Mouse (Mus musculus) MEL (cell line): ENCODE measurements around the gene Zfand2a. TPM values are rescaled to one million over a fixed set of nuclear protein-coding genes. Genes with fewer than 3 reads are reported as not detected.

Experiments
- DNase-seq: peaks from one replicate; pipeline ENCODE4 v3.0.0; 2011; ENCODE audit warnings: low read depth, low spot score
- H3K27ac ChIP-seq: 2 replicates; pipeline ENCODE4 v1.5.1; 2012; ENCODE audit warnings: low read depth, mild to moderate bottlenecking, control low read depth, low read length, moderate library complexity; ENCODE audit not compliant: control insufficient read depth
- H3K27me3 ChIP-seq, 2 experiments: fragments of 150-350 bp in 1 of 2; sonication (generic) in 1 of 2; 2 replicates each; pipeline ENCODE4 v1.6.1; 2012; ENCODE audit warnings: low read length in 2 of 2, mild to moderate bottlenecking in 2 of 2, improper control_type of control experiment in 1 of 2, moderate library complexity in 1 of 2; ENCODE audit not compliant: insufficient read depth in 2 of 2, control insufficient read depth in 1 of 2
- H3K36me3 ChIP-seq, 2 experiments: 2 replicates each; pipeline ENCODE4 v1.6.1; 2012 to 2014; ENCODE audit warnings: low read length in 2 of 2, improper control_type of control experiment in 1 of 2, inconsistent platforms in 1 of 2, mild to moderate bottlenecking in 1 of 2; ENCODE audit not compliant: insufficient read depth in 2 of 2, control insufficient read depth in 1 of 2
- H3K4me1 ChIP-seq, 2 experiments: fragments of 150-350 bp in 1 of 2; sonication (generic) in 1 of 2; 2 replicates each; pipeline ENCODE4 v1.6.1; 2012; ENCODE audit warnings: low read length in 2 of 2, improper control_type of control experiment in 1 of 2, mild to moderate bottlenecking in 1 of 2; ENCODE audit not compliant: insufficient read depth in 2 of 2, control insufficient read depth in 1 of 2
- H3K4me3 ChIP-seq, 2 experiments: fragments of 150-350 bp in 1 of 2; sonication (generic) in 1 of 2; 2 replicates each; pipeline ENCODE4 v1.5.1; 2012; ENCODE audit warnings: low read depth in 2 of 2, low read length in 2 of 2, mild to moderate bottlenecking in 2 of 2, moderate library complexity in 2 of 2, control low read depth in 1 of 2, improper control_type of control experiment in 1 of 2; ENCODE audit not compliant: control insufficient read depth in 1 of 2, insufficient read depth in 1 of 2
- H3K79me2 ChIP-seq: 2 replicates; pipeline ENCODE4 v1.6.1; 2012; ENCODE audit warnings: mild to moderate bottlenecking, low read length, moderate library complexity; ENCODE audit not compliant: control insufficient read depth, poor library complexity, insufficient read depth
- H3K9ac ChIP-seq: 2 replicates; pipeline ENCODE4 v1.6.1; 2012; ENCODE audit warnings: low read depth, mild to moderate bottlenecking, control low read depth, low read length, moderate library complexity; ENCODE audit not compliant: control insufficient read depth, poor library complexity, severe bottlenecking
- H3K9me3 ChIP-seq: fragments of 150-350 bp; sonication (generic); replicated peaks from 2 replicates; pipeline ENCODE4 v1.6.1; 2012; ENCODE audit warnings: mild to moderate bottlenecking, low read length, improper control_type of control experiment, moderate library complexity; ENCODE audit not compliant: insufficient read depth
- BHLHE40 ChIP-seq: IDR thresholded peaks from 2 replicates; pipeline ENCODE4 v1.6.1; 2012; ENCODE audit warnings: low read depth, mild to moderate bottlenecking, inconsistent platforms, low read length, improper control_type of control experiment, borderline replicate concordance
- CHD2 ChIP-seq: IDR thresholded peaks from 2 replicates; pipeline ENCODE4 v1.6.1; 2011; ENCODE audit warnings: low read length, improper control_type of control experiment
- CTCF ChIP-seq, 3 experiments: IDR thresholded peaks in 2 of 3; conservative IDR thresholded peaks in 1 of 3; 2 replicates each; pipeline ENCODE4 v1.5.1; 2011 to 2012; ENCODE audit warnings: low read length in 3 of 3, low read depth in 2 of 3, mild to moderate bottlenecking in 2 of 3, improper control_type of control experiment in 1 of 3, inconsistent platforms in 1 of 3, mixed read lengths in 1 of 3, moderate library complexity in 1 of 3; ENCODE audit not compliant: control insufficient read depth in 1 of 3, insufficient read depth in 1 of 3, poor library complexity in 1 of 3, severe bottlenecking in 1 of 3
- HCFC1 ChIP-seq: IDR thresholded peaks from 2 replicates; pipeline ENCODE4 v1.6.1; 2012; ENCODE audit warnings: low read depth, mild to moderate bottlenecking, inconsistent platforms, low read length, improper control_type of control experiment, moderate library complexity
- MAX ChIP-seq: IDR thresholded peaks from 2 replicates; pipeline ENCODE4 v1.6.1; 2011; ENCODE audit warnings: low read length, improper control_type of control experiment
- MXI1 ChIP-seq: IDR thresholded peaks from 2 replicates; pipeline ENCODE4 v1.6.1; 2011; ENCODE audit warnings: mild to moderate bottlenecking, low read depth, low read length, improper control_type of control experiment
- MYB ChIP-seq: IDR thresholded peaks from 2 replicates; pipeline ENCODE4 v1.6.1; 2011; ENCODE audit warnings: mild to moderate bottlenecking, low read depth, low read length, improper control_type of control experiment
- NRF1 ChIP-seq: IDR thresholded peaks from 2 replicates; pipeline ENCODE4 v1.6.1; 2014; ENCODE audit warnings: low read depth, mild to moderate bottlenecking, inconsistent platforms, low read length, improper control_type of control experiment, moderate library complexity; ENCODE audit not compliant: poor library complexity, insufficient read depth, severe bottlenecking
- RCOR1 ChIP-seq: IDR thresholded peaks from 2 replicates; pipeline ENCODE4 v1.6.1; 2012; ENCODE audit warnings: low read depth, mild to moderate bottlenecking, inconsistent platforms, low read length, improper control_type of control experiment
- SMC3 ChIP-seq: IDR thresholded peaks from 2 replicates; pipeline ENCODE4 v1.6.1; 2011; ENCODE audit warnings: low read depth, low read length, improper control_type of control experiment
- TCF12 ChIP-seq: IDR thresholded peaks from 2 replicates; pipeline ENCODE4 v1.6.1; 2014; ENCODE audit warnings: low read depth, mild to moderate bottlenecking, inconsistent platforms, low read length, improper control_type of control experiment, moderate library complexity
- USF2 ChIP-seq, 2 experiments: IDR thresholded peaks; 2 replicates each; pipeline ENCODE4 v1.6.1; 2011 to 2012; ENCODE audit warnings: improper control_type of control experiment in 2 of 2, low read length in 2 of 2, borderline replicate concordance in 1 of 2, inconsistent platforms in 1 of 2, low read depth in 1 of 2, mild to moderate bottlenecking in 1 of 2; ENCODE audit not compliant: insufficient read depth in 1 of 2
- ZC3H11A ChIP-seq: IDR thresholded peaks from 2 replicates; pipeline ENCODE4 v1.6.1; 2012; ENCODE audit warnings: low read depth, mild to moderate bottlenecking, inconsistent platforms, low read length, improper control_type of control experiment
- ZKSCAN1 ChIP-seq: IDR thresholded peaks from 2 replicates; pipeline ENCODE4 v1.6.1; 2012; ENCODE audit warnings: low read depth, mild to moderate bottlenecking, inconsistent platforms, low read length, improper control_type of control experiment, moderate library complexity
- ZMIZ1 ChIP-seq: IDR thresholded peaks from 2 replicates; pipeline ENCODE4 v1.6.1; 2012; ENCODE audit warnings: low read depth, mild to moderate bottlenecking, inconsistent platforms, low read length, improper control_type of control experiment, moderate library complexity
- ZNF384 ChIP-seq: IDR thresholded peaks from 2 replicates; pipeline ENCODE4 v1.6.1; 2012; ENCODE audit warnings: low read depth, mild to moderate bottlenecking, inconsistent platforms, low read length, improper control_type of control experiment
- polyA plus RNA-seq, 2 experiments: library from polyadenylated mRNA; stranded (reverse) in 1 of 2; unstranded in 1 of 2; fragments of >175 nt in 1 of 2; fragments of >200 nt in 1 of 2; gene quantifications; 2 replicates each; pipeline versions ENCODE4 v1.2.1 to v1.2.4; 2012; ENCODE audit warnings: low replicate concordance in 2 of 2, low read depth in 1 of 2; ENCODE audit not compliant: insufficient read length in 2 of 2, insufficient read depth in 1 of 2, missing spikeins in 1 of 2
- total RNA-seq: library from RNA; depleted of rRNA; stranded (reverse); fragments of 300-350 nt; gene quantifications from 2 replicates; pipeline ENCODE4 v1.2.3, GENCODE M21; 2012

Zfand2a gene
- total and polyA plus RNA-seq, 3 experiments: 13.8 to 15.3 TPM; not detected in 1

- Histone ChIP-seq H3K79me2 (peaks cover 1% of the 10 kb centered on the region; the same call in 1 of the 2 replicates), H3K36me3 (peaks cover 4 to 5% of the 10 kb centered on the region in 2 experiments; a peak in 1 of 4 replicates)
Measured at GRCm38 (mm10) chr5:139434940-139435339, 49.4 kb downstream of the Zfand2a start.

GRCm38 (mm10) chr5:139433842-139434568 lies 50.3 kb downstream of the Zfand2a start:
- H3K36me3 ChIP-seq: peaks cover 4 to 5% of the 10 kb centered on the region in 2 experiments; a peak in 1 of 4 replicates
- no peak overlapping the region for H3K4me3 ChIP-seq
- peaks cover under 1% of the 10 kb centered on the region; the same call in 1 of the 2 replicates for H3K79me2 ChIP-seq
- no peak for TF ChIP-seq MXI1
- TF ChIP-seq SMC3: no peak
- TF ChIP-seq CTCF (IDR thresholded peaks at IDR 0.05 in 2 of 3, conservative IDR thresholded peaks at IDR 0.05 in 1 of 3; ENCODE audit: control insufficient read depth in 1 of 3, insufficient read depth in 1 of 3, low read depth in 2 of 3, low read length in 3 of 3, poor library complexity in 1 of 3, severe bottlenecking in 1 of 3): no peak
- no peaks in the 10 kb centered on the region for H3K27me3 ChIP-seq
- H3K4me1 ChIP-seq: peaks cover 8 to 12% of the 10 kb centered on the region in 2 experiments
- no peak for DNase-seq
- H3K9me3 ChIP-seq: no peaks in the 10 kb centered on the region
- H3K27ac ChIP-seq: no peak overlapping the region
- H3K9ac ChIP-seq: no peak overlapping the region

More at GRCm38 (mm10) chr5:139434940-139435339, 49.4 kb downstream of the Zfand2a start:
- H3K9ac ChIP-seq: no peak overlapping the region
- H3K27me3 ChIP-seq: no peaks in the 10 kb centered on the region
- no peak for TF ChIP-seq ZMIZ1
- H3K9me3 ChIP-seq: no peaks in the 10 kb centered on the region
- H3K27ac ChIP-seq: no peak overlapping the region
- no peak overlapping the region for H3K4me3 ChIP-seq
- DNase-seq: no peak
- peaks cover 5 to 9% of the 10 kb centered on the region in 2 experiments for H3K4me1 ChIP-seq

DNA sequence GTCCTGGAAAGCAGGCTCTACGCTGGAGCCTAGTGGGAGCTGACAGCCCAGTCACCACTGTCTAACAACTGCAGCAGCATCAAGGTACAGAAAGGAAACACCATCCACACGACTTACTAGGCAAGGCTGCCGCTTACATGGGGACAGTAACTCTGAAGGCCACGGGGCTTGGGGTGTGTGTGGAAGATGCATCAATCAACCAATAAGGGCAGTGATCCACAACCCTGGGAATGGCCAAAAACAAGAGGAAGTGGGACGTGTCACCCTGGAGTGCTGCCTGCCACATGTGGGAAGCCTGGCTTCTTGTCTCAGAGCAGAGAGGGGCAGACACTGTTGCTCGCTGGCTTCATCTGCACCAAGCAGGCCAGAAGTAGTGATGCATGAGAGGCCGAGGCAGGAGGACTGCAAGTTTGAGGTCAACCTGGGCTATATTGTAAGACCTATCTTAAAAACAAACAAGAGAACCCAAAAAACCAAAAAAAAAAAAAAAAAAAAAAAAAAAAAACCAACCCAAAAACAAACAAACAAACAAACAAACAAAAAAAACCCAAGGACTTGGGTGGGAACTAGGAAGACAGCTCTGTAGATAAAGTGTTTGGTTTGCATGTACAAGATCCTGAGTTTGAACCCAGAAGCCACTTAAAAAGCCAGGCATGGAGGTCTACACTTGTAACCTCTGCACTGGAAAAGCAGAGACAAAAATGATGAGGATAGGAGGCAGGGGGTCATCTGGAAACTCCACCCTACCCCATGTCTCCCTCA lies 51.4 kb downstream of the Zfand2a start:
- no peaks in the 10 kb centered on the region for H3K79me2 ChIP-seq

DNA sequence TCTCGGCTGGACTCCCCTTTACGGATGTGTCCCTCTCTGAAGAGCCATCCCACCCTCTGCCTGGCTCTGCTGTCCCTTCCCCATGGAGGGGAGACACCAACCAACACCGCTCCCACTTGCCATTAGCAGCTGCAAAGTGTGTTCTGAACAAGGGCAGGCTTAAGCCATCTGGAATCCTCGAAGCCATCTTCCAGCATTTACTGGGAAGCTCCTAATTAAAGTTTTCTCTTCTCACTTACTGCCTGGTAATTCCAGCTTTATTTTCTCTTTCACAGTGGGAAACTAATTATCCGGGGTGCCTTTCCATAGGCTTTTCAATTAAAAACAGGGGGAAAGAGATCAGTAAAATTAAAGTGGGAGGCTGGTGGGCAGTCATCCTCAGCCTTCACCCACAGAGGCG lies 52.0 kb downstream of the Zfand2a start:
- Histone ChIP-seq H3K27ac (no peak overlapping the region), H3K4me1 (peaks cover 8 to 12% of the 10 kb centered on the region in 2 experiments), H3K9ac (no peak overlapping the region), H3K9me3 (no peaks in the 10 kb centered on the region), H3K36me3 (peaks cover 1 to 5% of the 10 kb centered on the region in 2 experiments; a peak in 1 of 4 replicates), H3K4me3 (no peak overlapping the region), H3K79me2 (no peaks in the 10 kb centered on the region), H3K27me3 (no peaks in the 10 kb centered on the region)
- DNase-seq: no peak
- TF ChIP-seq NRF1 (no peak), ZC3H11A (no peak), HCFC1 (no peak), BHLHE40 (no peak), TCF12 (no peak), USF2 (IDR thresholded peaks at IDR 0.05; ENCODE audit: borderline replicate concordance in 1 of 2, insufficient read depth in 1 of 2, low read depth in 1 of 2, low read length in 2 of 2) (no peak), MYB (no peak), MAX (no peak), ZNF384 (no peak), CHD2 (no peak), RCOR1 (no peak), SMC3 (no peak), ZKSCAN1 (no peak)

More for the DNA sequence above, 51.4 kb downstream of the Zfand2a start:
- Histone ChIP-seq H3K4me3 (no peak overlapping the region), H3K4me1 (peaks cover 8 to 12% of the 10 kb centered on the region in 2 experiments)
- TF ChIP-seq ZNF384 (peak; percentile 56), ZC3H11A (no peak)
- TF ChIP-seq, all 39 proteins: peak for 1
- Histone ChIP-seq H3K27ac (no peak overlapping the region), H3K27me3 (no peaks in the 10 kb centered on the region), H3K9ac (no peak overlapping the region), H3K36me3 (peaks cover 4 to 5% of the 10 kb centered on the region in 2 experiments; a peak in 1 of 4 replicates), H3K9me3 (no peaks in the 10 kb centered on the region)
- no peak for DNase-seq
